Mouse (Mus musculus): ENCODE results near the gene Tulp2. TPM values are rescaled to one million over a fixed set of nuclear protein-coding genes. Genes with fewer than 3 reads are reported as not detected.

Tulp2 gene
- polyA plus RNA-seq, 1 experiment from 2014 or later, result 1.1 TPM

DNA sequence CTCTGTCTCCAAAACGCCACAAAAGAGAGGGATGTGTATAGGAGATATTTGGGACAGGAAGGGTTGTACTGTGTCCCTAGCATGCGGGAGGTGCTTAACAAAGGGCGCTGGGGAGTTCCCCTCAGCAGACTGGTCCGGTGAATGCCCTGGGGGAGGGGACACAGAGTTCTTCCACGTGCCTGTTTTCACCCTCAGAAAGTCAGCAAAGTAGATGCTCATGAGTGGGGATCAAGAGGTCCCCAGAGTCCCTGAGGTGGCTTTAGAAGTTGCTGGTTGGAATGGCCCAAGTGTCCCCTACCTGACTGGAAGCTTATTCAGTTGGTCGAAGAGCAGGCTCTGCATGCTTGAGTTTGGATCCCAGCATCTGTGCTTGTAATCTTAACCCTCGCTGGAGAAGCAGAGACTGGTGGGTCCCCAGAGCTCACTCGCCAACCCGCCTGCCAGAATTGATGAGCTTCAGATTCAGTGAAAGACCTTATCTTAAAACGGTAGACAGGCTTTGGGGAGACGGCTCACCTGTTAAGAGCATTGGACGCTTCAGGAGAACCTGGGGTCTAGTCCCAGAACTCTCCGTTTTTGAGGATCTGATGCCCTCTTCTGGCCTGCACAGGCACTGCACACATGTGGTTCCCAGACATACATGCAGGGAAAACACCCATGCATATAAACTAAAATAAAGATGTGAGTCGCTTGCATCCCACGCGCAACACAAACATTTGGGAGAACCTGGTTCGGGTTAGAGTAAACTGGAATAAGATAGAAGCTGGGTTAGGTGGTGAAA is 79.4 kb downstream of the Tulp2 start:
- Histone ChIP-seq H3K27me3 (ENCODE audit: insufficient read depth, low read length) (no peaks in the 10 kb centered on the region), H3K9ac (ENCODE audit: low read depth, low read length) (no peak overlapping the region), H3K36me3 (ENCODE audit: insufficient read depth, low read length) (no peaks in the 10 kb centered on the region), H3K4me3 (replicated peaks; ENCODE audit: low read depth, low read length) (no peak overlapping the region), H3K27ac (no peak overlapping the region), H3K9me3 (replicated peaks; ENCODE audit: low read length) (no peaks in the 10 kb centered on the region), H3K4me1 (replicated peaks; ENCODE audit: insufficient read depth, low read length) (peaks cover 8% of the 10 kb centered on the region; the same call in 1 of the 2 replicates), H3K4me2 (ENCODE audit: low read length) (peak overlapping the region; percentile 27; the same call in 1 of the 2 replicates)
- ATAC-seq (replicated peaks; ENCODE audit: low FRiP score, low read depth) (no peak), DNase-seq (ENCODE audit: low spot score) (peak; percentile 83)
- WGBS, result 15% methylated on average over 17 of the region's 17 CpGs
- TF ChIP-seq CTCF (IDR thresholded peaks at IDR 0.05; ENCODE audit: low read depth), result peak; percentile 95

GRCm38 (mm10) chr7:45561624-45562520 is 80.2 kb downstream of the Tulp2 start:
- no peak overlapping the region for H3K4me3 ChIP-seq (replicated peaks; ENCODE audit: low read depth, low read length)
- peaks cover 8% of the 10 kb centered on the region; the same call in 1 of the 2 replicates for H3K4me1 ChIP-seq (replicated peaks; ENCODE audit: insufficient read depth, low read length)
- peak; percentile 79 for DNase-seq (ENCODE audit: low spot score)
- no peaks in the 10 kb centered on the region for H3K27me3 ChIP-seq (ENCODE audit: insufficient read depth, low read length)
- 28% methylated on average over 12 of the region's 12 CpGs for WGBS
- H3K36me3 ChIP-seq (ENCODE audit: insufficient read depth, low read length), result no peaks in the 10 kb centered on the region
- no peaks in the 10 kb centered on the region for H3K9me3 ChIP-seq (replicated peaks; ENCODE audit: low read length)
- no peak for TF ChIP-seq CTCF (IDR thresholded peaks at IDR 0.05; ENCODE audit: low read depth)
- ATAC-seq (replicated peaks; ENCODE audit: low FRiP score, low read depth), result peak; percentile 31; the same call in 1 of the 2 replicates
- H3K27ac ChIP-seq, result 0 out of 2 replicates have a peak overlapping the region, but pooled peaks have one; percentile 13
- peak overlapping the region; percentile 2; the same call in 1 of the 2 replicates for H3K4me2 ChIP-seq (ENCODE audit: low read length)
- H3K9ac ChIP-seq (ENCODE audit: low read depth, low read length), result 0 out of 2 replicates have a peak overlapping the region, but pooled peaks have one; percentile 1

GRCm38 (mm10) chr7:45564811-45565210 is 83.1 kb downstream of the Tulp2 start:
- DNase-seq (ENCODE audit: low spot score) (no peak), ATAC-seq (replicated peaks; ENCODE audit: low FRiP score, low read depth) (no peak)
- Histone ChIP-seq H3K9ac (ENCODE audit: low read depth, low read length) (no peak overlapping the region), H3K9me3 (replicated peaks; ENCODE audit: low read length) (no peaks in the 10 kb centered on the region), H3K4me1 (replicated peaks; ENCODE audit: insufficient read depth, low read length) (peaks cover 8% of the 10 kb centered on the region; the same call in 1 of the 2 replicates), H3K4me2 (ENCODE audit: low read length) (no peak overlapping the region), H3K4me3 (replicated peaks; ENCODE audit: low read depth, low read length) (no peak overlapping the region), H3K27ac (no peak overlapping the region), H3K27me3 (ENCODE audit: insufficient read depth, low read length) (no peaks in the 10 kb centered on the region), H3K36me3 (ENCODE audit: insufficient read depth, low read length) (no peaks in the 10 kb centered on the region)
- TF ChIP-seq CTCF (IDR thresholded peaks at IDR 0.05; ENCODE audit: low read depth), result no peak
- 68% methylated on average over 2 of the region's 2 CpGs for WGBS

- Histone ChIP-seq H3K9me3 (replicated peaks; ENCODE audit: low read length) (no peaks in the 10 kb centered on the region), H3K4me2 (ENCODE audit: low read length) (no peak overlapping the region), H3K4me1 (replicated peaks; ENCODE audit: insufficient read depth, low read length) (peaks cover 8% of the 10 kb centered on the region; the same call in 1 of the 2 replicates), H3K4me3 (replicated peaks; ENCODE audit: low read depth, low read length) (no peak overlapping the region), H3K9ac (ENCODE audit: low read depth, low read length) (no peak overlapping the region), H3K27me3 (ENCODE audit: insufficient read depth, low read length) (no peaks in the 10 kb centered on the region), H3K27ac (no peak overlapping the region), H3K36me3 (ENCODE audit: insufficient read depth, low read length) (no peaks in the 10 kb centered on the region)
- no peak for TF ChIP-seq CTCF (IDR thresholded peaks at IDR 0.05; ENCODE audit: low read depth)
- ATAC-seq (replicated peaks; ENCODE audit: low FRiP score, low read depth) (no peak), DNase-seq (ENCODE audit: low spot score) (no peak)
- WGBS, result 92% methylated on average over 9 of the region's 9 CpGs
These were observed 83.8 kb downstream of the Tulp2 start for GRCm38 (mm10) chr7:45565446-45565845.

DNA sequence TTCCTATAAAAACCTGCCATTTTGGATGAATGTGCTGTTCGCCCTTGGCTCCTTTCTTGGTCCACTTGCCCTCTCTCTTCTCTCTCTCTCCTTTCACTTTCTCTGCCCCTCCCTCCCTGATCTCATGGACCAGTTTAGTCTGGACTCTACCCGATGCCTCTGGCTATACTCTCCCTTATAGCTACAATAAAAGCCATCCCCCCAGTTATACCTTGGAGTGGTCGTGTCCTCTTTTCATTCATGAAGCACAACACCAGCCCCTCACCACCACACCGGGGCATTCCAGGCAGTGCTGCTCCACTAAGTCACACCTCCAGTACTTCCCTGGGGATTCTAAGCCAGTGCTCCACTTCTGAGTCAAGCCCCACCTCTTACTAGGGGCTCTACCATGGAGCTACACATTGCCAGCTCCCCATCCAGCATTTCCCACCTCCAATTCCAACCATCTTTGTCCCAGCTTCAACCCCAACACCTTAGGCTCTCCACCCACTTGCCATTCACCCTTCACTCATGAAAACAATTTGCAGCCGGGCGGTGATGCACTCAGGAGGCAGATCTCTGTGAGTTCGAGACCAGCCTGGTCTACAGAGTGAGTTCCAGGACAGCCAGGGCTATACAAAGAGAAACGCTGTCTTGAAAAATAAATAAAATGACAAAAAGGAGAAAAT is 85.6 kb downstream of the Tulp2 start:
- WGBS, result 58% methylated on average over 8 of the region's 8 CpGs

More for the DNA sequence above, 85.6 kb downstream of the Tulp2 start:
- Histone ChIP-seq H3K9me3 (replicated peaks; ENCODE audit: low read length) (no peaks in the 10 kb centered on the region), H3K4me1 (replicated peaks; ENCODE audit: insufficient read depth, low read length) (peaks cover 15% of the 10 kb centered on the region), H3K4me2 (ENCODE audit: low read length) (peak overlapping the region; percentile 59; the same call in 1 of the 2 replicates), H3K27me3 (ENCODE audit: insufficient read depth, low read length) (no peaks in the 10 kb centered on the region), H3K4me3 (replicated peaks; ENCODE audit: low read depth, low read length) (no peak overlapping the region), H3K36me3 (ENCODE audit: insufficient read depth, low read length) (no peaks in the 10 kb centered on the region), H3K9ac (ENCODE audit: low read depth, low read length) (peak overlapping the region; percentile 15; the same call in 1 of the 2 replicates), H3K27ac (peak overlapping the region; percentile 89)
- ATAC-seq (replicated peaks; ENCODE audit: low FRiP score, low read depth) (no peak), DNase-seq (ENCODE audit: low spot score) (no peak)
- no peak for TF ChIP-seq CTCF (IDR thresholded peaks at IDR 0.05; ENCODE audit: low read depth)
